Mouse (Mus musculus): ENCODE data around the gene Glt28d2.

The Glt28d2 gene

GRCm38 (mm10) chr3:85827283-85827682 lies 60.0 kb downstream of the Glt28d2 start:
- no peak for DNase-seq (ENCODE audit: low spot score)

GRCm38 (mm10) chr3:85820839-85821548 lies 66.3 kb downstream of the Glt28d2 start:
- DNase-seq (ENCODE audit: low spot score), result no peak
